Mouse (Mus musculus): ENCODE measurements around the gene Hs6st3.

The Hs6st3 gene

DNA sequence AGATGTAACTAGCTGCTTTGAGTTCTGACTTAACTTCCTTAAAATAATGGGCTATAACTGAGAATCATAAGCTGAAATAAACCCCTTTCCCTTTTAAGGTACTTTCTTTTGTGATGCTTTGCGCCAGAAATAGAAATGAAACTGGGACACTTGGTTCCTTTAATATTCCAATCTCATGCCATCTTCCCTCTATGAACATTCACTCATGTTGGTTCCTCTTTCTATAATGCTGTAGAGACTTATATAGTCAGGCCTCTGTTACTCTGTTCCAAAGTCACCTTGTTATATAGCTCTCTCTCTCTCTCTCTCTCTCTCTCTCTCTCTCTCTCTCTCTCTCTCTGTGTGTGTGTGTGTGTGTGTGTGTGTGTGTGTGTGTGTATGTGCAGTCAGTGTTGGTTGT is 504.7 kb downstream of the Hs6st3 start:
- no peak for DNase-seq (ENCODE audit: low spot score)

DNA sequence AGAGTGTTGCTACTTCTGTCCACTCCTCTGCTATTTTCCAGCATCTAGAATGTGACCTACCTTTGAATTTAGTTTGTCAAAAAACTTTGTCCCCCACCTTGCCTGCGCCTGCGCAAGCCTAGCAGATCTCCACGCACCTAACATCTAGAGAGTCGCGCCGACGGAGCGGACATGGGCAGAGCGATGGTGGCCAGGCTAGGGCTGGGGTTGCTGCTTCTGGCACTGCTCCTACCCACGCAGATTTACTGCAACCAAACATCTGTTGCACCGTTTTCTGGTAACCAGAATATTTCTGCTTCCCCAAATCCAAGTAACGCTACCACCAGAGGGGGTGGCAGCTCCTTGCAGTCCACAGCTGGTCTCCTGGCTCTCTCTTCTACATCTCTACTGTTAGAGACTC is 505.7 kb downstream of the Hs6st3 start:
- no peak for DNase-seq (ENCODE audit: low spot score)

DNA sequence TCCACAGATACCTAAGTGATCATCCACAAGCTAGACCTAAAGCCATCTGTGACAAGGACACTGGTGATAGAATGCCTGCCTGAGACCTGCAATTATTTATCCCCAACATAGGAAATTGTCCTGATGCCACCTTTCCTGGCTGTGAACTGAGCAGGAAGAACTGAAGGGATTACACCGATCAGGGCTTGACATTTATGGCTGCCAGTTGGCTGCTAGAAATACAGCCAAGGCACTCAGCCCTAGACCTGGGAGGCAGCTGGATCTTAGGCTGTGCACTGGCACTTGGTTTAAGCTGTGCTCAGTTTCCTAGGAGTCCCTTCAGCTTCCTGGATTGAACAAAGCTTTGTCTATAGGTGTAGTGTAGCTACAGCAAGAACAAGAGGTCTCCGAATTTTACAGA is 518.8 kb downstream of the Hs6st3 start:
- DNase-seq (ENCODE audit: low spot score): no peak

DNA sequence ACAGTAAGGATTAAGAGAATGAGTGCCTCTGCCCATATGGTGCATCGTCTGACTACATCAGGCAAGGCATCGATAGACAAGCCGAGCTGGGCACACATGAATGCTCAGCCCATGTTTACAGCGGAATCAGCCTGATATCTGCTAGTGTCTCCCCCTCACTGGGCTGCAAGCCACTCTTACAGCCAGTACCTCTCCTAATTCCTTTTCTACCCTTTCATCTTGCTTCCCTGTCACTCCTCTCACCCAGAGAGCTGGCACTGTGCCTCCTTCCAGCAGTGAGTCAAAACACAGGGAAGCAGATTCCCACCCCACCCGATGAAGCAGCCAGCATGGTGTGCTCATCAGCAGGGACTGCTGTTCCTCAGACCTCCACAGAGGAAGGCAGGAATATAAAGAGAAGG is 527.6 kb downstream of the Hs6st3 start:
- no peak for DNase-seq (ENCODE audit: low spot score)

DNA sequence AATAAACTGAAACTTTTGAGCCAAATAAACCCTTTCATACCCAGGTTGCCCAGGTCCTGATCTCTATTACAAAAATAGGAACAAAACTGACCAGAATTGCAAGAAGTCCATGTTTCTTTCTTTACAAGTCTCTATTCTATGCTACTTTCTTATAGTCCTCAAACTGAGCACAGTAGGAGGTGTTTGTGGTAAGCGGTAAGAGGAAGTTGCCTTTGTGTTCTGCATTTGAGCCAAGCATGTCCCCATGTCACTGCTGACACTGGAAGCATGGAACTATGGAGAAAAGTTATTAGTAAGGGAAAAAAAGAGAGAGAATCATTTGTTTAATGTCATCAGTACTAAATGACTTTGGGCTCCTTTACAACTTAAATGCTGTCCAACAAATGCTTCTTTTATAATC is 529.3 kb downstream of the Hs6st3 start:
- DNase-seq (ENCODE audit: low spot score): no peak

DNA sequence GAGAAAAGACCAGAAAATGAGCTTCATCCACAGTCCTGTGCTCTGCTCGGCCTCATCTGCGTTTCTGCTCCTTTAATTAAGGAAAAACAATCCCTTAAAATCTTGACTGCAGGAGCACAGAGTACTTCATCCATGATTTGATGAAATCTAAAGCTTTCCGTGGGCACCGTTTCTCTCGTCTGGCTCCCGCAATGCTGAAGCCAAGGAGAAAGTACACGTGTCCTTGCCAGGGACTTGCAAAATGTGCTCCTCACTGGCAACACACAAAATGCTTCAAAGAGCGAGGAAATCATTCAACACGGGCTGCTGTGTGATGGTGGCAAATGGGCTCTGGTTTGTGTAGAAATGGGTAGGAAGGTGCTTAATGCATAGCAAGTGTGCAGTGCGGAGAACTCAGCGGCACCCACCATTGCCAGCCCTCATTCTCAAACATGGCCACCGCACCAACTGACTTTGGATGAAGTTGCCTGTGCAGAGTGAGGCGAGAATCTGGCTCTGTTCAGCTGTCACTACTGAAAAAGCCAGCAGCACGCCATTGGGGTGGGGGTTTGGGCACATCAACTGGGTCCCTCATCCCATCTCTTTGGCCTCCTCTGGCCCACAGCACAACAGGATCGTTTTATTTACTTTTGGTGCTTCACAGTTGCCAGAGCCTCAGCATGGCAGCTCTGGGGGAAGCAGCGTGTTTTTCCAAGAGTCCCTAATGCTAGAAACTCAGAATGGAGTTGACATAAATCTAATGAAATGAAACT is 532.9 kb downstream of the Hs6st3 start:
- no peak for DNase-seq (ENCODE audit: low spot score)

DNA sequence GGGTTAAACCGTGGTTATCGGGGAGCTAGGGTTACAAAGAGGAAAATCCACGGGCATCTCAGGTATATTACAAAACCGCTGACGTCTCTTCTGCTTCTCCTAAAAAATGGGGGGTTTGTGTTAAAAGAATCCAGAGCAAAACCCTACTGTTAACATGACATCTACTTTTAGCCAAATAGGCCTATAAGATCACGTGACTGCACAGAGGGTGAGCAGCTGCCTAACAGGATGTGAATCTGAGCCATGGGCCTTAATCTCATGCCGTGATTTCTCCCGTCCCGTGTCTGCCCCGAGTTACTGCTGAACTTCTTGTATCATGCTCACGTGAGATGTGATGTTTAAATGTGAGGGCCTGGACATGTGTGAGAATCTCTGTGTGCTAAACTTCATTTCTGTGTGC is 540.4 kb downstream of the Hs6st3 start:
- no peak for DNase-seq (ENCODE audit: low spot score)

DNA sequence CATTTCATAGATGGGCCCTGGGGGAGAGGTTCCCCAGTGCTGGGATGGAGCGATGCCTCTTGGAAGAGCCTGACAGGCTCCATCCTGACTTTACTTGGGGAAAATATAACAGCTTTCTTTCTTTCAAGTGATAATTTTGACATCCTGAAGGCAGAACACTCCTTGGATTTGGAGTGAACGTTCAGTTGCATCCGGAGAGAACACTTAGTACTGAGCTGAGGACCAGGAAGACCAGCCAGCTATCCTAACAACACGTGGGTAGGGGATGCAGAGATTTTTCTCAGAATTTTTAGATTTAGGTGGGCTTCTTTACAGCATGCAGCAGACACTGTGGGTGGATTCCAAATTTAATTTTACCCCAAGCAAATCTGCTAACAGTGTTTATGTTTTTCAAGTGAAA is 541.9 kb downstream of the Hs6st3 start:
- no peak for DNase-seq (ENCODE audit: low spot score)

DNA sequence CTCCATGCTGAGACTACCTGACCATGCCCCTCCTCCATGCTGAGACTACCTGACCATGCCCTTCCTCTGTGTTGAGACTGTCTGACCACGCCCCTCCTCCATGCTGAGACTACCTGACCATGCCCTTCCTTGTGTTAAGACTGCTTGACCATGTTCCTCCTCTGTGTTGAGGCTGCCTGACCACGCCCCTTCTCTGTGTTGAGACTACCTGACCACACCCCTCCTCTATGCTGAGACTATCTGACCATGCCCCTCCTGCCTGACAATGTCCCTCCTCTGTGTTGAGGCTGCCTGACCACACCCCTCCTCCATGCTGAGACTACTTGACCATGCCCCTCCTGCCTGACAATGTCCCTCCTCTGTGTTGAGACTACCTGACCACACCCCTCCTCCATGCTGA is 549.7 kb downstream of the Hs6st3 start:
- DNase-seq (ENCODE audit: low spot score): no peak

DNA sequence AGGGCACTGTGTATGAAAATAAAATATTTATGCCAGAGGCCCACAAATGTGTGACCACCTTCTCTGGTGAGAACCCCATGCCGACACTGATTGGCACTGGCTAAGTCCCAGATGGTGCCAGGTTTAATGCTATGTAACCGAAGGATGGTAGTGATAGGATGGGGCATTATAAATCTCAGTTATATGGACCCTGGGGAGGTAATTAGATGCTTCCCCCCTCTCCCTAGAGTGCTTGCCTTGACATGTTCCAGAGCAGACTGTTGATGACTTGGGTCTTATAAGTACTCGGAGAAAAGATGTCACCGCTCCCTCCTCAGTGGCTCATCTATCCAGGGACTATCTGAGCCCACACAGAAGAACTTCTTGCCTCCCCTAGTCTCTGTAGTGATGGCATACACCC is 561.8 kb downstream of the Hs6st3 start:
- DNase-seq (ENCODE audit: low spot score): no peak

DNA sequence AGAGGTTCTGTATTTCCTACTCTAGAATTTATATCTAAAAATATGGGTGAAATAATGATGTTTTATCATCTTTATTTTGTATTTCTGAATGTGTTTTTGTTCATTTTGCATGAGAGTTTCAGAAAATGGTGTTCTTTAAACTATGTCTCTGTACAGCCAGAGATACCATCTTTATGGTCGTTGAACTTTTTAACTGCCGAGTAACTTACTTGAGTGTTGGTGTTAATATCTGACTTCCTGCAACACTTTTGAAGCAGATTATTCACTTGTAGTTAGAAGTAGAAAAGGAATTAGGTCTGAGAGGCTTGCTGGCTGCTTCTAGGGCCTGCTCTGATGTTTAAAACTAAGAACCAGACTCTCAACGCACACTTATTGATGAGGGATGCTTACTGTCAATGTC is 576.6 kb downstream of the Hs6st3 start:
- DNase-seq (ENCODE audit: low spot score): no peak

DNA sequence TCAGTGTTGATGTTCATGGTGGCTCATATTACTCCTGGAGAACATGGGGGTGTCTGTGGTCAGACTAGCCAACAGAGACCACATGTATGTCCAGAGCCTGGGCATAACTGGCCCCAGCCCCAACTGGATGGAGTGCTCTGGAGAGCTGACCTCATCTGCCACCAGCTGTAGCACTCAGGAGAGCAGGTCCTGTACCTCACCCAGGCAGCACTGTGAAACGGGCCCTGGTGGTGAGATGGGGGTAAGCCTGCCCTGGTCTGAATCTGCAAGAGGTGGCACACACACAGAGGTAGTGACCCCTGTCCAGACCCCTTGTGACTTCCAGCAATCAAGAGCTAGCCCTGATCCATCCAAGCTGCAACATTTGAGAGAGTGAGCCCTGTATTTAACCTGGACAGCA is 579.2 kb downstream of the Hs6st3 start:
- no peak for DNase-seq (ENCODE audit: low spot score)

DNA sequence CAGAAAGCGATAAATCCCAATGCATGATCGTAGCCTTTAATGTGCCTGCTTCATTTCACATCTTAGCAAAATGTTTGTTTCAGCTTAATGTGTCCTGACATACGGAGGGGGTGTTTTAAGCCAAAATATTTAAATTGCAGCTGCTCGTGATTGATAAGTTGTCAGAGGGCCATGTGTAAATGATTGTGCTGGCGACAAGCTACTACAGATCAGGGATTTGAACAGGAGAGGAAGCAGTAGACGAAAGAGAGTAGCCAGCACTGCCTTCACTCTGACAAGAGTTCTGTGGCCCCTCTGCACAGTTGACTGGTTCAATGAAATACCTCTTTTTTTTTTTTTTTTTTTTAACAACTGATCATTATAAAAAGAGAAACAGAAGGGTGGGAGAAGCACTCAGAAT is 587.0 kb downstream of the Hs6st3 start:
- no peak for DNase-seq (ENCODE audit: low spot score)

DNA sequence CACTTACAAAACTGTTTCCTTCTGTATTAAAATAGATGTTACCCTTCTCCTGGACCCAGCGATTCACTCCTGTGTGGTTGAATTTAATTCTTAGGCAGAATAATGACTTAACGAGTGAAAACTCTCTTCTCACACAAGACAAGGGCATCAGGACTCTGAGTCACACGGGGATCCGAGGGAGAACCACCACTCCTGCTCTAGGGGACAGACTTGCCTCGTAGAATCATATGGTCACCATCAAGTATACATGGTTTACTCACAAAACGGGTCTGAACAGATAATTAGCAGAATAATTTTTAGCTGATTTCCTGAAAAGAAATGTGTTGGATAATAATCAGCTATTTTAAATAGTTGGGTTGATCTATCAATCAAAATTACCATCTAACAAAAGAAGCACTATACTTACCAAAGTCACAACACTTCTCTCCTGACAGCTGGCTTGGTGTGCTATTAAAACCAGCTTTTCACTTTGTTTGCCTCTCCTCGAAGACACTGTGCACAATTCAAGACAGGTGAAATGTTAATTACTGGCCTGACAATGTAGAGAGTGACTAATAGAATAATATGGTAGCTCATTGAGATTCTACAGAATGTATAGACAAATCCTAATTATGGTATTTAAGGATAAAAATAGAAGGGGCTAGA is 593.4 kb downstream of the Hs6st3 start:
- no peak for DNase-seq (ENCODE audit: low spot score)

DNA sequence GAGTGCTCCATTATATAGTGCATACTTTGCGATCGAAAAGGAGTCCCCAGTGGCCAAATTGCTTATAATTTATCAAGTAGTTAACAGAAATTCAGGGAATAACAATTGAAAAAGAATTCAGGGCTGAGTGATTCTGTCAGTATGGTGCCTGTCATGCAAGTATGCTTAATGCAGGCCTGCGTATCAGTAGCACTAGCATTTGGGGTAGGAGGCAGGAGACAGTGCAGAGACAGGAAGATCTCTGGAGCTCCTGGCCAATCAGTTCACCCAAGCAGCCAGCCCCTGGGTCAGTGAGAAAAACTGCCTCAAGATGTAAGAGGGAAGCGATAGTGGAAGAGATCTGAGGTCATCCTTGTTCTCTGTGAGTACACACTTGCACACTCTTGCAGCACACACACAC is 594.1 kb downstream of the Hs6st3 start:
- DNase-seq (ENCODE audit: low spot score): no peak

DNA sequence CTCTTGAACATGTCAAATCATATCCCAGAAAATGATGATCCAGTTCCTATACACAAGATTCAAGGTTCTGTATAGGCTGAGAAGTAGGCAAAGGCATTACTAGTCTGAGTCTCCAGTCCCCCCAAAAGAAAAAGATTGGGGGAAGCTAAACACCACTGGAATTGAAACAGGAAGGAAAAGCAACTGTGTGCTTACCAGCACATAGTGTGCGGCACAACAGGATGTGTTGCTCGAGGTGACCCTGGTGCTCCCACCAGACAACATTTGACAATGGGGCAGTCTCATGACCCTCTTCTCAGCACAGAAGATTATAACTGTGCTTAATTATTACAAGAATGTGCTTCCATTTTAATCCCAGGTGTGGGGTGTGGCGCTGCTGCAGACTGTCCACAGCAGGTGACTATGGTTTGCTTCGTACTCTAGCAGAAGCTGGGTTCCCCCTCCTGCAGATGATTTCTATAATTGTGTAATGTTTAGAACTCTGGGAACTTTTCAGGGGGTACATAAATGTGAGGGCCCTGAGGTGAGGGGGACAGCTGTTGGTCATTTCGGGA is 599.3 kb downstream of the Hs6st3 start:
- no peak for DNase-seq (ENCODE audit: low spot score)

DNA sequence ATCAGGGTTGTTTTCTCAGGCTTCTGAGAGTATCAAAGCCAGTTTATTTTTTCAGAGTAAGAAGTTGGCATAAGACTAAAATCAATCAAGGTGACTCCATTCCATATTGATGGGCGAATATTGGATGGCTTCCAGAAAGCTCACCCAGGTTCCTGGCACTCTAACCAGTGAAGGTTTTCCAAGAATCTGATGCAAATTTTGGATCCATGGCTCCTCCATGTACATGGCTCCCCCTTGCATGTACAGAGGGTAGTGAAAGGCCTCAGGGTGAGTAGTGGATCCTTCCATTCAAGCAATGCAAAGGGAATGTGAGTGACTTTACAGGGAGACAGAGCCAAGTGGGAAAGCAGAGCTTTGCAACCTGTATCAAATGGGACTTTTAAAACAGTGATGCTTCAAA is 603.6 kb downstream of the Hs6st3 start:
- DNase-seq (ENCODE audit: low spot score): no peak

DNA sequence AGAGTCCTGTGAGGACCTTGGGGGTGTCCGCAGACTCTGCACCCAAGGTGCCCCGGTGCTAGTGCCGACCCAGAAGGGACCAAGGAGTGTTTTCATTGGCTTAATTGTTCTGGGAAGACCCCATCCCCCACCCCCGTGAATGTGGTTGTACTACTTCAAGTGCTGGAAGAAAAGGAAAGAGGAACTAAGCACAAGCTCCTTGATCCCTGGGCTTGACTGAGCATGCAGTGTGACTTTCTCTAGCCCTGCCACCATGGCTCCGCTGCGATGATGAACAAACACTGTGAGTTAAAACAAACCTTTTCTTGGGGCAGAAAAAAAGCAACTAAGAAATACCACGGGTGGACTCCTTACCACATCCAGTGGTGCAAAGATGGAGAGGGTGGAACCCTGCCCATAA is 623.2 kb downstream of the Hs6st3 start:
- DNase-seq (ENCODE audit: low spot score): no peak

DNA sequence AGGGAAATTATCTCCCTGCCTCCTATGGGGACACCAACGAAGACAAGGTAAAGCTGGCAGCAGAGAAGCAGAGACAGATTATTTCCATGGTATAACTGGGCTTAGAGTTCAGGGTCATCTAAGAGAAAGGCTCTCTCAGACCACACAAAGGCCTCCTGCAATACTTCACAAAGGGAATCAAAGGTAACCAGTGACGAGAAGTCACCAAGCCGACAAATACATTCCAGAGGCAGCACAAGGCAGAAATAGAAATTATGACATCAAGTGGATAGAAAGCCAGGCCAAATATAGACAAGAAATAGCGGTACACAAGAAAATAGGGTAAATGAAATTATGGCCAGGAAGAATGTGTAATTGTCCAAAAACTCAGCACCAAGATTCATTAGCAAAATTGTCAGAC is 633.9 kb downstream of the Hs6st3 start:
- DNase-seq (ENCODE audit: low spot score): no peak

DNA sequence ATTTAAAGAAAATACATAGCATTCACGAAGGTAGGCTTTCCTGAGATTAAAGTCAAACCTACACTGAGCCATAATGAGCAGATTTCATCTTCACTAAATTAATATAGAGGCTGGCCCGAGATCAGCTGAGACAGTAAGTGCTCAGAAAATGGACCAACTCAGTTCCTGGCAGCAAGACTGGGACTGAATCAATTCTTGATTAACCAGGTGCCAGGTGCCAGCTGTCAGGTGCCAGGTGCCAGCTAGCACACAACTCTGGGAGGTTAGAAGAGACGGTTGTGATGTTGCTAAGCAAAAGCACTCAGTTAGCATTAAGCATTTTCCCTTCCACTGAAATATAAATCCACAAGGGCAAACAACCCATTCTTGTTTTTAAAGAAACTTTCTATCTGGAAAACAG is 638.1 kb downstream of the Hs6st3 start:
- DNase-seq (ENCODE audit: low spot score): no peak

DNA sequence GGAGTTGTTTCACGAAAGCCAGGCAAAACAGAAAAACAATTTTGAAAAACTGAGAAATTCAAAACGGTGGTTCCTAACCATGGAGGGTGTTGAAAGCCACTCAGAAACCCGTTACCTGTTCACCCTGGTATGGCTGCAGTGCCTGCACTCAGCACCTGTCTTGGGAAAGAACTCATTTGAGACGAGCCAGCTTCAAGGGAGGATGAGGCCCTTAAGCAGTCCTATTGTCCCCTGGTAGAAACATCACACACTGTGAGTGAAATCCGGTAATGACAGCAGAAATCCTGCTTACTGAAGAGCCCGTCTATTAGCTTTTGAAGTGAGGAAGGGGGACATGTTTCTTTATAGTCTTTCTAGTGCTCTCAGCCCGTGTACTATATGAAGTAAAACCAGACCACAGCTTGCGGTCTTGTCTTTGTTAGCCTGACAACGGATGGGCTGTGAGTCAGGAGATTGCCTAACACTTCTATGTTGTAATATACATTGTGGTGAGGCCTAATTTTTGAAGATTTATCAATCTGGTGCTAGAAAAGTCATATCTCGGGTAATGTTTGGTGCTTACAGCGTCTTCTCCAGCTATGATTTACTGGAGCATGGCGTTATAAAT is 641.9 kb downstream of the Hs6st3 start:
- no peak for DNase-seq (ENCODE audit: low spot score)

DNA sequence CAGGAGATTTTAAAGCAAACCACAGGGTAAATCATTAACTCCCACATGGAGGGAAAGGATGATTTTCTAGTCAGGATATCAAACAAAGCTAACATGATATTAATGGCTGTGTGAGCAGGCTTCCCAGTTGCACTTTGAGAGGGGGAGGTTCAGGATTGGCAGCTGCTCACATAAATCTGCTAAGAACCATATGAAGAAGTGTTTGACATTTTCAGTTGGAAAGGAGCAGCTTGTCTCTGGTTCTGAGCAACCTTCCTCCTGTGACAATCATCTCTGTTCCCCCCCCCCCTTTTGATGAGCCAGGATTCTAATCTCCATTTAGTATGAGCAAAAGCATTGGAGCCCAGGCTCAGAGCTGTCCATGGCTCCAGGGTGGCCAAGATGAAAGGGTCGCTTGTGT is 643.0 kb downstream of the Hs6st3 start:
- no peak for DNase-seq (ENCODE audit: low spot score)

DNA sequence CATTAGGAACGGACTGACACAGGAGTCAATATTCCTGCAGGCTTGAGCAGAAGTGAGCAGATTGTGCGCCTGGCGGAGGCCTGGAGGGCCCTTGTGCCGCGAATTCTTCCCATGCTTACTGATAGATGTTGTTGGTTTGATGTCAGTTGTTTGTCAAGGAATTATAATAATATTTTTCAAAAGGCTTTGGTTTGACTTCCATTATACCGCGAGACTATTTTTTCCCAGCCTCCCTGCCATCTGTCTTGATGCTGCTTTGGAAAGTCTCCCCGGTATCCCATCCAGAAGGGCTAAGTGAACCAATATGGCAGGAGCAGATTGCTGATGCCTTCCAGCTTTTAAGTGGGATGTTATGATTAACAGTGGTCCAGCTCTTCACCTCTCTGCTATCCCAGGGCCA is 651.3 kb downstream of the Hs6st3 start:
- no peak for DNase-seq (ENCODE audit: low spot score)
